Mouse (Mus musculus) left cerebral cortex, postnatal 4 days (tissue): ENCODE measurements at regions not wholly inside any gene's neighbourhood (a gene's known extent, or its start where the extent isn't known, plus 50 kb on each side); places are given as distances from the start of the nearest gene placed in this dataset.

Source experiments
- DNase-seq: peaks from one replicate; pipeline ENCODE4 v3.0.0-alpha.2; 2022
- intact Hi-C: fragments of 180-260 bp; cut with DNase I; formaldehyde crosslinking; loops from one replicate; pipeline ENCODE4 v1.15.1; 2025

- intact Hi-C loops: no loop called here
- DNase-seq: no peak
These were observed 295.8 kb upstream of the Pitrm1 start for GRCm38 (mm10) chr13:6252100-6252499.

- intact Hi-C loops: no loop called here
- DNase-seq: no peak
These were observed 292.6 kb upstream of the Pitrm1 start for GRCm38 (mm10) chr13:6255303-6255702.

GRCm38 (mm10) chr13:6255728-6256496 is 292.0 kb upstream of the Pitrm1 start:
- intact Hi-C loops: no loop called here
- DNase-seq: no peak

- intact Hi-C loops: no loop called here
- no peak for DNase-seq
These were observed 289.5 kb upstream of the Pitrm1 start for GRCm38 (mm10) chr13:6258456-6258855.

- intact Hi-C loops: no loop called here
- no peak for DNase-seq
These were observed 287.6 kb upstream of the Pitrm1 start for GRCm38 (mm10) chr13:6260321-6260865.

GRCm38 (mm10) chr13:6261458-6261857 is 286.5 kb upstream of the Pitrm1 start:
- intact Hi-C loops: no loop called here
- no peak for DNase-seq

GRCm38 (mm10) chr13:6270546-6270945 is 277.4 kb upstream of the Pitrm1 start:
- no peak for DNase-seq
- intact Hi-C loops: no loop called here

GRCm38 (mm10) chr13:6272932-6273331 is 275.0 kb upstream of the Pitrm1 start:
- intact Hi-C loops: no loop called here

GRCm38 (mm10) chr13:6280073-6280472 is 267.9 kb upstream of the Pitrm1 start:
- no peak for DNase-seq
- intact Hi-C loops: no loop called here

More at GRCm38 (mm10) chr13:6272932-6273331, 275.0 kb upstream of the Pitrm1 start:
- DNase-seq: no peak

- intact Hi-C loops: no loop called here
- DNase-seq: no peak
These were observed 259.8 kb upstream of the Pitrm1 start for GRCm38 (mm10) chr13:6288109-6288508.

- DNase-seq: no peak
- intact Hi-C loops: no loop called here
These were observed 255.9 kb upstream of the Pitrm1 start for GRCm38 (mm10) chr13:6292098-6292497.

- intact Hi-C loops: loop anchor here (10.0 kb wide), 1 partner anchor 1641 kb away; no protein-coding TSS in a partner anchor
- no peak for DNase-seq
These were observed 242.2 kb upstream of the Pitrm1 start for GRCm38 (mm10) chr13:6305718-6306117.

GRCm38 (mm10) chr13:6306616-6306988 is 241.3 kb upstream of the Pitrm1 start:
- no peak for DNase-seq
- intact Hi-C loops: loop anchor here (10.0 kb wide), 1 partner anchor 1642 kb away; no protein-coding TSS in a partner anchor

GRCm38 (mm10) chr13:6306989-6307917 is 240.7 kb upstream of the Pitrm1 start:
- intact Hi-C loops: loop anchor here (10.0 kb wide), 1 partner anchor 1642 kb away; no protein-coding TSS in a partner anchor
- DNase-seq: peak; percentile 16

- DNase-seq: no peak
- intact Hi-C loops: no loop called here
These were observed 231.7 kb upstream of the Pitrm1 start for GRCm38 (mm10) chr13:6316201-6316600.

GRCm38 (mm10) chr13:6323948-6324347 is 224.0 kb upstream of the Pitrm1 start:
- intact Hi-C loops: loop anchor here (10.0 kb wide), 1 partner anchor 459 kb away; the partner anchor contains the start of gene Klf6
- DNase-seq: no peak

GRCm38 (mm10) chr13:6330320-6330950 is 217.5 kb upstream of the Pitrm1 start:
- peak; percentile 8 for DNase-seq
- intact Hi-C loops: no loop called here

- intact Hi-C loops: no loop called here
- peak; percentile 7 for DNase-seq
These were observed 207.8 kb upstream of the Pitrm1 start for GRCm38 (mm10) chr13:6340157-6340556.

GRCm38 (mm10) chr13:6341102-6341737 is 206.7 kb upstream of the Pitrm1 start:
- DNase-seq: no peak
- intact Hi-C loops: no loop called here

- peak; percentile 3 for DNase-seq
- intact Hi-C loops: no loop called here
These were observed 182.8 kb upstream of the Pitrm1 start for GRCm38 (mm10) chr13:6365169-6365568.
